Mouse (Mus musculus) liver, embryonic 18 days (tissue): Measurements from ENCODE around the gene Btbd16. TPM values are rescaled to one million over a fixed set of nuclear protein-coding genes. Genes with fewer than 3 reads are reported as not detected.

Experiments used
- polyA plus RNA-seq: library from polyadenylated mRNA; depleted of rRNA; stranded (reverse); fragments of >200 nt; gene quantifications from 2 replicates; pipeline ENCODE4 v1.2.3, GENCODE M21; 2012; rRNA removed

Btbd16 gene
- 0.22 and 0.23 TPM in 2 replicates for polyA plus RNA-seq

GRCm38 (mm10) chr7:130773914-130774630, at the start of gene Btbd16:
Gene Btbd16 (plus strand): TSS chr7:130774069.

GRCm38 (mm10) chr7:130865613-130866591, 92.0 kb downstream of the Btbd16 start, which contains the start of gene Plekha1:
Gene Plekha1 (plus strand): TSS chr7:130865756.

Other genes with a start within 250 kb of the Btbd16 start
- gene Nsmce4a, start 201.0 kb upstream of the Btbd16 start, polyA plus RNA-seq: 37.6 and 37.7 TPM in 2 replicates
- 4.0 and 4.6 TPM in 2 replicates for gene Tacc2, start 196.6 kb upstream of the Btbd16 start, polyA plus RNA-seq
- gene Plekha1, start 91.7 kb downstream of the Btbd16 start, polyA plus RNA-seq: 23.9 and 27.5 TPM in 2 replicates
- 0.57 and 0.68 TPM in 2 replicates for gene Htra1, start 162.0 kb downstream of the Btbd16 start, polyA plus RNA-seq